Mouse (Mus musculus) stomach, embryonic 16.5 days (tissue): Measurements from ENCODE around the gene Ubxn11. TPM values are rescaled to one million over a fixed set of nuclear protein-coding genes. Genes with fewer than 3 reads are reported as not detected.

Source experiments
- ATAC-seq: fragments of 200-750 bp; cut with Nextera tagmentation; 2 replicates; pipeline ENCODE4 v1.8.0; 2017; ENCODE audit warnings: moderate number of reproducible peaks, moderate TSS enrichment; ENCODE audit not compliant: insufficient read depth, low FRiP score
- H3K27ac ChIP-seq: fragments of 300-500 bp; sonication (generic); 2 replicates; pipeline ENCODE4 v1.5.1; 2014; ENCODE audit warnings: low read length
- H3K27me3 ChIP-seq: fragments of 300-500 bp; sonication (generic); 2 replicates; pipeline ENCODE4 v1.6.1; 2014; ENCODE audit warnings: low read length, control low read depth, mixed read lengths; ENCODE audit not compliant: control insufficient read depth, insufficient read depth
- H3K36me3 ChIP-seq: fragments of 300-500 bp; sonication (generic); 2 replicates; pipeline ENCODE4 v1.6.1; 2014; ENCODE audit warnings: low read length; ENCODE audit not compliant: control insufficient read depth, insufficient read depth
- H3K4me1 ChIP-seq: fragments of 300-500 bp; sonication (generic); 2 replicates; pipeline ENCODE4 v1.6.1; 2014; ENCODE audit warnings: low read length, control low read depth, mixed read lengths; ENCODE audit not compliant: control insufficient read depth, insufficient read depth
- H3K4me2 ChIP-seq: fragments of 300-500 bp; sonication (generic); 2 replicates; pipeline ENCODE4 v1.6.1; 2014; ENCODE audit warnings: low read depth, low read length, mixed read lengths
- H3K4me3 ChIP-seq: fragments of 300-500 bp; sonication (generic); replicated peaks from 2 replicates; pipeline ENCODE4 v1.5.1; 2014; ENCODE audit warnings: mild to moderate bottlenecking, low read length
- H3K9ac ChIP-seq: fragments of 300-500 bp; sonication (generic); 2 replicates; pipeline ENCODE4 v1.6.1; 2014; ENCODE audit warnings: low read length
- H3K9me3 ChIP-seq: fragments of 300-500 bp; sonication (generic); replicated peaks from 2 replicates; pipeline ENCODE4 v1.6.1; 2016; ENCODE audit warnings: low read length, control low read depth; ENCODE audit not compliant: control insufficient read depth
- WGBS: fragments of 180-500 bp; shearing (Covaris S2); extraction: QIAGEN DNeasy Blood & Tissue Kit; methylation state at CpG from one replicate; pipeline ENCODE4 v1.1.7; 2014; 5-methylcytosine and 5-hydroxymethylcytosine counted together
- polyA plus RNA-seq: library from polyadenylated mRNA; unstranded; fragments of >200 nt; fragmentation: Nextera tagmentation; extraction: Ambion mirVana; gene quantifications from 2 replicates; pipeline ENCODE4 v1.2.1, GENCODE M21; 2015

Ubxn11 gene
- polyA plus RNA-seq, 1 experiment from 2014 or later, result 6.4 TPM

- Histone ChIP-seq H3K4me3 (0 out of 2 replicates have a peak overlapping the region, but pooled peaks have one; percentile 87), H3K9ac (0 out of 2 replicates have a peak overlapping the region, but pooled peaks have one; percentile 7), H3K27ac (no peak overlapping the region), H3K27me3 (no peaks in the 10 kb centered on the region), H3K36me3 (no peaks in the 10 kb centered on the region), H3K4me1 (peaks cover 32% of the 10 kb centered on the region), H3K9me3 (no peaks in the 10 kb centered on the region), H3K4me2 (peak overlapping the region; percentile 80)
- WGBS, result 81% methylated on average over 7 of the region's 7 CpGs
- no peak for ATAC-seq
Measured at GRCm38 (mm10) chr4:134127121-134127455, 24.7 kb downstream of the Ubxn11 start.

- peak overlapping the region; percentile 93 for H3K9ac ChIP-seq
- no peaks in the 10 kb centered on the region for H3K36me3 ChIP-seq
- H3K4me2 ChIP-seq, result peak overlapping the region; percentile 80
- H3K9me3 ChIP-seq, result no peaks in the 10 kb centered on the region
- H3K27me3 ChIP-seq, result no peaks in the 10 kb centered on the region
- peaks cover 26% of the 10 kb centered on the region for H3K4me1 ChIP-seq
- peak overlapping the region; percentile 98 for H3K27ac ChIP-seq
- 51% methylated on average over 8 of the region's 8 CpGs for WGBS
- ATAC-seq, result no peak
- H3K4me3 ChIP-seq, result peak overlapping the region; percentile 87
Measured at GRCm38 (mm10) chr4:134127793-134128192, 25.4 kb downstream of the Ubxn11 start.

- no peaks in the 10 kb centered on the region for H3K36me3 ChIP-seq
- peak within 1 kb of the TSS; percentile 87 for H3K4me3 ChIP-seq
- peaks cover 26% of the 10 kb centered on the region for H3K4me1 ChIP-seq
- no peaks in the 10 kb centered on the region for H3K9me3 ChIP-seq
- WGBS, result under 1% methylated on average over 50 of the region's 50 CpGs
- peak within 1 kb of the TSS; percentile 80 for H3K4me2 ChIP-seq
- ATAC-seq, result peak; percentile 94
- H3K9ac ChIP-seq, result peak within 1 kb of the TSS; percentile 93
- H3K27me3 ChIP-seq, result no peaks in the 10 kb centered on the region
- peak within 1 kb of the TSS; percentile 98 for H3K27ac ChIP-seq
Measured at GRCm38 (mm10) chr4:134128221-134128982, 26.0 kb downstream of the Ubxn11 start, which contains the start of gene Sh3bgrl3. TSS of gene Sh3bgrl3 (minus strand) at chr4:134128789.

- peak overlapping the region; percentile 93 for H3K9ac ChIP-seq
- peak overlapping the region; percentile 87 for H3K4me3 ChIP-seq
- peak overlapping the region; percentile 80 for H3K4me2 ChIP-seq
- ATAC-seq, result peak; percentile 77
- H3K27ac ChIP-seq, result peak overlapping the region; percentile 98
- WGBS, result 2% methylated on average over 14 of the region's 14 CpGs
- no peaks in the 10 kb centered on the region for H3K36me3 ChIP-seq
- no peaks in the 10 kb centered on the region for H3K9me3 ChIP-seq
- H3K27me3 ChIP-seq, result no peaks in the 10 kb centered on the region
- H3K4me1 ChIP-seq, result peaks cover 26% of the 10 kb centered on the region
Measured at GRCm38 (mm10) chr4:134128983-134129362, 26.6 kb downstream of the Ubxn11 start.

- Histone ChIP-seq H3K27me3 (no peaks in the 10 kb centered on the region), H3K4me3 (peak overlapping the region; percentile 87), H3K4me2 (peak overlapping the region; percentile 80), H3K9me3 (no peaks in the 10 kb centered on the region), H3K27ac (peak overlapping the region; percentile 98), H3K36me3 (no peaks in the 10 kb centered on the region), H3K9ac (peak overlapping the region; percentile 93), H3K4me1 (peaks cover 26% of the 10 kb centered on the region)
- ATAC-seq, result no peak
- WGBS, result 37% methylated on average over 6 of the region's 6 CpGs
Measured at GRCm38 (mm10) chr4:134129482-134129881, 27.1 kb downstream of the Ubxn11 start.

- Histone ChIP-seq H3K9ac (no peak overlapping the region), H3K27me3 (no peaks in the 10 kb centered on the region), H3K9me3 (no peaks in the 10 kb centered on the region), H3K36me3 (no peaks in the 10 kb centered on the region), H3K4me1 (peaks cover 22% of the 10 kb centered on the region), H3K27ac (0 out of 2 replicates have a peak overlapping the region, but pooled peaks have one; percentile 26), H3K4me3 (no peak overlapping the region), H3K4me2 (no peak overlapping the region)
- no peak for ATAC-seq
- 72% methylated on average over 3 of the region's 3 CpGs for WGBS
Measured at GRCm38 (mm10) chr4:134132117-134132516, 29.7 kb downstream of the Ubxn11 start.

GRCm38 (mm10) chr4:134132519-134133095 is 30.2 kb downstream of the Ubxn11 start:
- 59% methylated on average over 8 of the region's 8 CpGs for WGBS
- no peak overlapping the region for H3K4me2 ChIP-seq
- H3K27me3 ChIP-seq, result no peaks in the 10 kb centered on the region
- no peaks in the 10 kb centered on the region for H3K36me3 ChIP-seq
- H3K9ac ChIP-seq, result no peak overlapping the region
- no peak for ATAC-seq
- H3K4me1 ChIP-seq, result peaks cover 17% of the 10 kb centered on the region
- H3K4me3 ChIP-seq, result no peak overlapping the region
- no peaks in the 10 kb centered on the region for H3K9me3 ChIP-seq
- H3K27ac ChIP-seq, result 0 out of 2 replicates have a peak overlapping the region, but pooled peaks have one; percentile 26

- no peaks in the 10 kb centered on the region for H3K27me3 ChIP-seq
- H3K4me3 ChIP-seq, result no peak overlapping the region
- no peaks in the 10 kb centered on the region for H3K9me3 ChIP-seq
- no peak overlapping the region for H3K4me2 ChIP-seq
- H3K27ac ChIP-seq, result no peak overlapping the region
- H3K36me3 ChIP-seq, result no peaks in the 10 kb centered on the region
- no peak overlapping the region for H3K9ac ChIP-seq
- peaks cover 5% of the 10 kb centered on the region; the same call in 1 of the 2 replicates for H3K4me1 ChIP-seq
- WGBS, result 41% methylated on average over 3 of the region's 3 CpGs
- no peak for ATAC-seq
Measured at GRCm38 (mm10) chr4:134136280-134136926, 34.0 kb downstream of the Ubxn11 start.

- H3K4me2 ChIP-seq, result no peak overlapping the region
- H3K9me3 ChIP-seq, result no peaks in the 10 kb centered on the region
- no peak overlapping the region for H3K4me3 ChIP-seq
- no peaks in the 10 kb centered on the region for H3K36me3 ChIP-seq
- no peaks in the 10 kb centered on the region for H3K27me3 ChIP-seq
- H3K9ac ChIP-seq, result no peak overlapping the region
- WGBS, result 71% methylated on average over 2 of the region's 2 CpGs
- no peak for ATAC-seq
- H3K27ac ChIP-seq, result no peak overlapping the region
- peaks cover 5% of the 10 kb centered on the region; the same call in 1 of the 2 replicates for H3K4me1 ChIP-seq
Measured at GRCm38 (mm10) chr4:134138857-134139256, 36.5 kb downstream of the Ubxn11 start.
